Mouse (Mus musculus): ENCODE results near the gene Atg7.

Atg7 gene

DNA sequence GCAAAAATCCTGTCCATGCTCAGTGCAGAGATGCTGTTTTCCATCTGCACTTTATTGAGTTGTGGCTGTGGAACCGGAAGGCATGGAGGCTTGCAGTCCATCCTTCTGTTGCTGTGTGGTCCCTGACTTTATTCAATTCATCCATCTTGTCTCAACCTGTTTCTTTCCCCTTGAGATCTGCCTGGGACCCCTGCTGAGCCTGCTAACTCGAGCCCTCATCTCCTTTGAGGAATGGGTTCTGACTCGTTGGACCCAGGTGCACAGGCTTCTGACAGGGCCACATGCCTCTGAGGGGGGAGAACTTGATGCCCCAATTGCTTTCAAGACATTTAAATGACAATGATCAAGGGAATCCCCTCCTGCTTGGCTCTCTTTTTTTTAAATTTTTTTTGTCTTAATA is 143.6 kb downstream of the Atg7 start:
- DNase-seq (ENCODE audit: low spot score) = no peak

DNA sequence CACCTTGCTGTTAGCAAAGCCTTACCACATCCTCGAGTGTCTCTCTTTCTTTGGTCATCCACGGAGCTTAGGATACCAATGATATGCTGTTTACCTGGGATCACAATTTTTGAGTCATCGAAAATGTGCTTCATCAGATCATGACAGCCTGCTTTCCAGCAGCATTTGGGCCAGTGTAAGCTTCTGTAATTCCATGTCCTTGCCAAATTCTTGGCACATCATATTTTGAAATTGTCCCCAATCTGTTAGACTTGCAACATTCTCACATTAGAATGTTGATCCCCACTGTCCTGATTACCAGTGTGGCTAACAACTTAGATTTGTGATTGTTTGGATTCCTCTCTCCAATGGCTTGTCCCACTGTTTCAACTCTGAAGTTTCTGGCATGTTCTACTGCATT is 144.7 kb downstream of the Atg7 start:
- no peak for DNase-seq (ENCODE audit: low spot score)

DNA sequence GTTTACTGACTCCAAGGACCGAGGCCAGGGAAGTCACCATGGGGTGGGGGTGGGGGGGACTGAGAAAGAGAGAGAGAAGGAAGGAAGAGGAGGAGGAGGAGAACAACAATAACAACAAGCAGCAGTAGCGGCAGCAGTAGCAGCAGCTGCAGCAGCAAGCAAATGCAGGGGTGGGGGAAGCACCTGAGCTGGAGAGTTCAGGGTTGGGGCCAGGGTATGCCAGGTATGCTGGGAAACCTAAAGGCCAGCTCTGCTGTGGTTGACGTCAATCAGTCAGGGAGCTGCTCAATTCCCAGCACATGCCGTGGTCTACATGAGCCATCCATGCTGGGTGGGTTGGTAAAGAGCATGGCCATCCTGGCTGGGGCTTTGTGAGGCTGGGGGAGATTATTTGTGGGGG is 145.8 kb downstream of the Atg7 start:
- no peak for DNase-seq (ENCODE audit: low spot score)

DNA sequence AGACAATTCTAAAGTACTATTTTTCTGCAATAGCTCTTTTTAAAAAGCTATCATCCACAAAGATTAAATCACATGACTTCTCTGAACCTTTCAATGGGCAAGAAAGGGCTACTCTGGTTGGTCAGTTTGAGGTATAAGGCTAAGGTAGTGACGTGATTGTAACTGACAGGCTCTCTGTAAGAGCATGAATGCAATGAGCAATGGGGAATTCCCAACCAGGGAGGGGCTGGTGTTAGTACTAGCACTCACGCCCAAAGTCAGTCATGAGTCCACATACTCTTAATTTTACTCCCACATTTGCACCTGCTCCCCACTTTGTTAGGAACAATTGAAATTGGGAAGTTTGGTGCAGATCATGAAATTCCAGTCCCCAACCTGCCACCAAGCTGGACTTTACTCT is 147.2 kb downstream of the Atg7 start:
- no peak for DNase-seq (ENCODE audit: low spot score)

DNA sequence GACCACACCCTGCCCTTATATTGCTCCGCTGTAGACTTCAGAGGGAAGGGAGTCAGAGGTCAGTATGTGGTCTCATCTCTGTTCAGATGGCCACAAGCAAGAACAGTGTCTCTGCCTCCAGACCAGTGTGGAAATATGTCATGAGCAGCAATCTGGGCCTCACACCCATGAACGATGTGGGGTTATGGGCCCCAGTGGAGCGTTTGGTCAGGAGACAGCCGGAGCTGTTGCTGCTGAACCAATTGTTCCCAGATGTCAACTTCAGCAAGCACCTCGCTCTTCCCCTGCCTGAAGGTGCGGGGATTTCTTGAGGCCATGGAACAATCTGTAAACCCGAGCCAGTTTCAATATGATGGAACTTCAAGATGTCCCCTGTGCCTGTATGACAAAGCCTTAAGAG is 148.0 kb downstream of the Atg7 start:
- no peak for DNase-seq (ENCODE audit: low spot score)

DNA sequence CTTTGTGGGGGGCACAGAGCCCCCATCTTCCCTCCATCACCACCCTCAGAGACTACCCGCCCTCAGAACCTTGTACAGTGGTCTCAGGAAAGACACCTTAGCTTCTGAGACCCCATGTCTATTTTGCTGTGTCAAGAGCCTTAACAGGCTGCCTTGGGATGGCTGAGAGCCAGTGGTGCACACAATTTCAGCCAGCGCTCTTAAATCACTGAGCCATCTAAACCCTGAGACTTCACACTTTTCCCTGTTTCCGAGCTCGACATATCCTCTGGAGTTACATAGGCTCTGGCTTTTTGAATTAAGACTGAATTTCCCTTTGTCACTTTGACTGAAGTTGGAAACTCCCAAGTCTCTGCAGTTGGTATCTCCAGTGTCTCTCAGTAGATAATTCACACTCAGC is 148.9 kb downstream of the Atg7 start:
- no peak for DNase-seq (ENCODE audit: low spot score)

DNA sequence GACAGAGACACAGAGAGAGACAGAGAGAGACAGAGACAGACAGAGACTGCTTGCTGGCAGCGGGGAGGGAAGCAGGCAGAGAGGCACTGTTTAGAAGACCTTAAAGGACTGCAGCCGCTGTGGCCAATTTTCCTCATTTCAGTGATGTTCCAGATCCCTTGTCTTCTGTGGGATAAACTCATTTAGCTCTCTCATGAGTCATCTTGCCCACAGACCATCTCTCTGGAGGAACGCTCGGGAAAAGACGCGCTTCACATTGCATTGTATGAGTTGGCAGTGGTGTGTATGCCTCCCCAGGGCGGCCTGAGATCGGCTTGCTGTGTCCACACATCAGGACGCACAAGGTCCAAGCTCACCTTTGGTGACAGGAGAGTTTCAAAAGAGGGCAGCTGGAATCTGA is 151.8 kb downstream of the Atg7 start:
- DNase-seq (ENCODE audit: low spot score) = no peak

DNA sequence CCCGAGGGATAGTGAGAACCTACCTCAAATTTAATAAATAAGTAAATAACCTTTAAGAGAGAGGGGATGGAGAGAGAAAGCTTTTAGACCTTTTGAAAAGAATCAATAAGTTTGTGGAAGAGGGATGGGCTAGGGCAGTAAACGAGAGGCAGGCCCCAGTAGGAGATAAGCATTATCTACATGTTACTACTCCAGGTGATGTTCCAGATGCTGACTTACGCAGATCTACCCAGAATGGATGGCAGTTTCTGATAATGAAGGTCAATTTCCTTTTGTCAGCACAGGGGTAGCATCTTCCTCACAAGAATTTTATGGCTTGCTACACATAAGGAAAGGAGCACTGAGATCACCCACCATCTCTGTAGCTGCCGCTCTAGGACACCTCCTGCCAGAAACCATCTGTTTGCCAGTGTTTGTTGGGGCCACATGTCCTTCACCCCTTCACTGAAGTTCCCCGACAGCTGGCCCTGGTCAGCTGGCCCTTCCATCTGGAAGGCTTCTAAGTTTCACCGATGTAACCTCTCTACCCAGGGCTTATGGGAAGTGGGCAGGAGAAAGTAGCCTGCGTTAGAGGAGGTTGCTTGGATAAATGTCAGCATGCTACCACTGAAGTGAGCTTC is 152.9 kb downstream of the Atg7 start:
- no peak for DNase-seq (ENCODE audit: low spot score)

DNA sequence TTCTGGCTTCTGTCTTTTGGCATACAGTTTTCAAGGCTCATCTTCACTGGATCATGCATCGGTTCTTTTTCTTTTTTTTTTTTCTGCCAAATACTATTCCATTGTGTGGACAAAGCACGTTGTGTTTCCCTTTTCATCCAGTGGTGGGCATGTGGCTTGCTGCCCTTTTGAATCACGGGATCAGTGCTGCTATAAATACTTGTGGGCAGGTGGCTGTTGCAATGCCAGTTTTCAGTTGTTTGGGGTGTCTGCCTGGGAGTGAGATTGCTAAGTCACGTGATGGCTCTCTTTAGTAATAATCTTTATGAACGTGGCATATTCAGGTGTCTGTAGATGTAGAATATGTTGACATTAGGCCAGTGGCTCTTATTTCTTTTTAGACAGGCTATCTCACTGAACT is 155.0 kb downstream of the Atg7 start:
- DNase-seq (ENCODE audit: low spot score) = no peak

DNA sequence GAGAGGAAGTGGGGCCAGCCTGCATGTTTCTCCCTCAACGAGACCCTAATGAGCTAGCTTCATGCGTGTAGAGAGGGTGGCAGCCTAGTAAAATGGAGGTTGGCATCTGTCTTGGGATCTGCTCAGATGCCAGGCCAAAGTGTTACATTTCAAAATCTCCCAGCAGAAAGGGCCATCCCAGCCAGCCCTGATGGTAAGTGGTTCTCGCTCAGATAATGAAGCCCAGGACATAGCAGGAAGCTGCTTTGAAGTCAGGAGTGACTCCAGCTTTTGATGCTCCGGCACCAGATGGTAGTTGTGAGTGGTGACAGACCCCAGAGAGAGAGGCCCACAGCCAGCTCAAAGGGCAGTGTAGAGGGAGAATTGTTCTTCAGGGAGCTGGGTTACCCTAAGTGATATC is 155.8 kb downstream of the Atg7 start:
- no peak for DNase-seq (ENCODE audit: low spot score)

DNA sequence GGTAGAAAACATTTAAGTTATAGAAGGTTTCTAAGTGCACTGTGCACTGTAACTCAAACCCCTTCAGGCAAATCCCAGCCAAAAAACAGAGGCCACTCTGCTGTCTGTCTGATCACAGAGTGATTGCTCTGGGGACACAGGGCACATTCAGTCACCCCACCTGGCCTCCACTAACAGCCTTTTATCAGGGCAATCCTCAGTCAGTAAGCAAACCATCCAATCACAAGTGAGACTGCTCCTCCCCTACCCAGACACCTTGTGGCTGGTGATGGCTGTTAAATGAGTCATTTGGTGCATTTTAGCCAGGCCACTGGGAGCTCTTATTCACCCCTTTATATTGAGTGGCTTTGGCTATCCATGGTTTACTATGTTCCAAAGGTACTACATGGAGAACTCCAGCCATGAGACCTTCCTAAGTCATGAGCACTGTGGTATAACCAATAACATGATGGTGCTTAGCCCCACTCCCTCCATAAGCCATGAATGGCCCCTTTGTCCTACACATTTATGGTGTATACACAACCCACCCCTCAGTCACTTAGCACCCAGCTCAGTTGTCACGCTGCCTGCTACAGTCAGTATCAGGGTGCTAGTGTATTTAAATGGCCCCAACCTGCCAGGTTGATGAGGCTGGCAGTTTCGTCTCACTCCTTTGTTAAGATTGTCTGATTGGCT is 157.5 kb downstream of the Atg7 start:
- no peak for DNase-seq (ENCODE audit: low spot score)

DNA sequence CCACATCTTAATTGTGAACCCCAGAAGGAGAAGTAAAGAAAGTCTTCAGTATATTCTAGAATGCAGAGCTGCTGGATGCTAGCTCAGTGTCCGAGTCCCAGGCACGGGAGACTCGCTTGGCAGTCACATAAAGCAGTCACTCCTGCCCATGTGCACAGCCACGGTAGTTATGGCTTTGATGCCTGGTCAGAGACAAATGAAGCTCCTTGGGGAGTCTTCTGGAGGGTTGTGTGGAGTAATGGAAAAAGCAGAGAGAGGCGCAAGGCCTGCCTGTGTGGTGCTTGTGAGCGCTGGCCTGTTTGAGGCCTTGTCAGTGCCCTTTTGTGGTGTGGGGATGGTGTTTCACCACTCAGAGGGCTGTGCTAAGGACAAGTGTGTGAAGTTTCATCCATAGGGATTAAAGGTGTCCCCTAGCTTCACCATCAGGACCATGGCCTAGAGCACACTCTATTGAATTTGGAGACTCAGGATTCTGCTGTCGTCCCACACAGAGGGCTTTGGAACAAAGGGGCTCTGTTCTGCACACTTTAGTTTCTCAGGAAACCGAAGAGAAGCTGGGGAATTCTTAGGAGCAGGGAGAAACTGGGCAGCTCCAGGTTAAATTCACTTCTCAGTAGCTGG is 161.1 kb downstream of the Atg7 start:
- peak; percentile 33 for DNase-seq (ENCODE audit: low spot score)

DNA sequence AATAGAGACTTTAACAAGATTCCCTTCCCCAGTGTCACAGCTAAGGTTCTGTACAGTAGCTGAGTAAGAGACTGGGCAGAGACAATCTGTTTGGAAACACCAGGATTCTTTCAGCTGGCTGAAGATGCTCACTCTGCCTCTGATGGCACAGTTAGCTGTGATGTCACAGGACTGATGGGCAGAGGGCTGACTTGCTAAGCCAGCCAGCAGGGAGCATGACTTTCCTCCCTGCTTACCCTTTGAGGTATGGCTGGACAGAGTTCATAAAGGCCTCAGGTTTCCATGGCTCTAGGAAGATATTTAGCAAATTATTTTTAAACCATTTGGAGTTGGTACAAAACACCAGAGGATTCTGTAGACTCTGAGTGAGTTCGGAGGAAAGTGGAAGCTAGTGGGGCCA is 162.0 kb downstream of the Atg7 start:
- no peak for DNase-seq (ENCODE audit: low spot score)

DNA sequence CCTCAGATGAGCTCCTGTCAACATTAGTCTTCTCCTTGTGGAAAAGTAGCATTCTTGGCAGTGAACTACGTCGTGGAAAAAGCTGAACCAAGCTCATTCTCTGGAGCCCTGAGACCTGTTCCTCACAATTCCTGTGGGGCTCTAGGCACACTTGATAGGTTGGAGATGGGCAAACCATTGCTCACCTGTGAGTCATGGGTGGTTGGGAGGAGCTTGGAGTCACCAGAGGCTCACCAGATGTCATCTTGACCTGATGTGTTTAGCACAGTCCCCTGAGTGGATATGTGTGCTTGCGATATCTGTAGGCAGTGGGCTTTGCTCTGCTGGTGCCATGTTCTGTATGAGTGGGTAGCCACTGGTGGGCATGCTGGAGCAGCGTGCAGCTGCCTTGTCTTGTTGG is 163.0 kb downstream of the Atg7 start:
- no peak for DNase-seq (ENCODE audit: low spot score)

DNA sequence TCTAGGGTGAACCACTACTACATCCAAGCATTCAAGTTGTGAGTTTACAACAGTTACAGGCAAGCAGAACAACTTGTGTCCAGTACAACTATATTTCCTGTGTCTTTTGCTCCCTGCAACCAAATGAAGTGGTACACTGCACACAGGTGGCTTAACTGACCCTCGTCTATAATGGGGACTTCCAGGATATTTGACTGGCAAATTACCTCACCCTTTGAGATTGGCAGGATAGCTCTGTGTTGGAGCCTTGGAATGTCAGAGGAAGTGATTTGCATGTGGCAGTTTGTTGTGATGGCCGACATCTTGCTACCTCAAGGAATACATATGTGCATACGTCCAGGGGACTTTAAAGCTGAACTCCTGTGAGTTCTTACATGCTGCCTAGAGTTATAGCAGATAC is 164.6 kb downstream of the Atg7 start:
- no peak for DNase-seq (ENCODE audit: low spot score)

DNA sequence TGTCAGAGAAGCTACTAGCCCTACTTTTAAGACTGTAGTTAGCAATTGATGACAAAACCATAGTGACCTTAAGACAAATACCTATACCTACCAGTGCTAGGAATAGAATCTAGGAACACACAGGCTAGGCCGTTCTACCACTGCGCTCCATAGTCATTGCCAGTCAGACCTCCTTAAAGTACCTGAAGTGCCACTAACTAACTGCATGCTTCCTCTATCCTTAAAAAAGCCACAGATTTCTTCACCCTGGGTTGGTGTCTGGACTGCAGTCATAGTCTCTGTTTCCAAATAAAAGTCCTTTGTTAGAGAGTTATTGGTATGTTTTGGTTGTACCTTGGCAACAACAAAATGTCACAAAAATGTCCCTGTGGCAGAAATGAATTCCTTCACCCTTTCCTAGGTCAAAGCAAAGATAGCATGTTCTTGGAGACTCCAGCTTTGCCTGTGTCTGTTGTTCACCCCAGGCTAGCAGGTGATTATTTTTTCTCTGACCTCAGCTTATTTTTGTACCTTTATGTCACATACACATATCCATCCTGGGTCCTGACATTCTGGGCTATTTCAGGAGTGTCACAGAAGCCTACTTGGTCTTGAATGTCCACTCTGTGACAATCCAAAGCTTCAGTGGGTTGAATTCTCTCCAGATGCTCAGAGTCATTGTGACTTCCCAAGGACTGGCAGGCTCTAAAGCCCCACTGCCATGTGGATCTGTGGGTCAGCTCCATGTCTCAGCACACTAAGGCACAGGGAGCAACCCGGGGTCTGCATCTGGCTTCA is 165.9 kb downstream of the Atg7 start:
- no peak for DNase-seq (ENCODE audit: low spot score)

DNA sequence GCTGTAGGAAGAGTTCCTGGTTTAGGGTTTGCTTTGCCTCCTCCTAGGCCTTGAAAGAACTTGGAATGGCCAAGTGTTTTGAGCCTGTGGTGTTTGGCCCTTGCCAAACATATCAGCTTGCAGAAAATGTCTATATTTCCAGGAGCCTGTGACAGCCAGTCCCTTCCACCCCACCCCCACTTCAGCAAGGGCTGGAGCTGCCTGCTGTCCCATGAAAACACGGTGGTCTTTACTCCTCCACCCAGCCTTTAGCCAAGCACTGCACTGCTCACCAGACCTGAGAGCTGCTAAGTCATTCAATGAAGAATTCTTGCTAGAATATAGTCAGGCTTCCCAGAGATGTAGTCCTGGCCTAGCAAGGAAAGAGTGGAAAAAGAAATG is 166.5 kb downstream of the Atg7 start:
- DNase-seq (ENCODE audit: low spot score) = no peak

DNA sequence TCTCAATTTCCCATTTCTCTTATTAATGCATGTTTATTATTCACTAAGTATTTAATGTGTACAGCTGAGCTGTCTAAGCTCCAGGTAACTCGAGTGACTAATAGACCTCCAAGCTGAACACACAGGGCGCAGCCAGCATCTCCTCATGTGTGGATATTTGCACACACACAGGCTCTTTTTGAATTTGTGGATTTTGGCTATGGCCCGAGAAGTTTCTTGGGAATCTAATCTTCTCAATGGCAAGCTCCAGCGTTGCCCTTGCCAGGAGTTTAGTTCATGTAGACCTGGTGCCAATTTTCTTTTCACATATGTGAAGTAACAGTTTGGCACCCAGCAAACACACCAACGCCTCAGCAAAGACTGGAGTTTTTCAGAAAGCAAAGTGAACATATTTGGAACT is 169.4 kb downstream of the Atg7 start:
- DNase-seq (ENCODE audit: low spot score) = no peak

DNA sequence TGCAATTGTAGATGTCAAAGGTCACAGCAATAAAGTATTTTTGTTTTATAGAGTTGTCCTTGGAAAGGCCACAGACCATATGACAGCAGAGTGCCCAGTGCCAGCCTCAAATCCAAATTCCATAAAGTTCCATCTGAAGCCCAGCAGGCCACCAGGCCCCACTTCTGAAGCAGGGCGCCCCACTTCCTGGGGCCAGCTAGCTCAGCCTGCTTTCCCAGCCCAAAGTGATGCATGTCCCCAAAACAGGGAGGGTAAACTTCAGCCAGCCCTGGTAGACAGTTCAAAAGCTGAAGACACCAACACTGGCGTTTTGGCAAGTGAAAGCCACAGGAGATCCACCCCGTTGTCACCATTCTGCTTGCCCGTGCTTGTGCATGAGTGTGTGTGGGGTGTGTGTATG is 169.9 kb downstream of the Atg7 start:
- no peak for DNase-seq (ENCODE audit: low spot score)

DNA sequence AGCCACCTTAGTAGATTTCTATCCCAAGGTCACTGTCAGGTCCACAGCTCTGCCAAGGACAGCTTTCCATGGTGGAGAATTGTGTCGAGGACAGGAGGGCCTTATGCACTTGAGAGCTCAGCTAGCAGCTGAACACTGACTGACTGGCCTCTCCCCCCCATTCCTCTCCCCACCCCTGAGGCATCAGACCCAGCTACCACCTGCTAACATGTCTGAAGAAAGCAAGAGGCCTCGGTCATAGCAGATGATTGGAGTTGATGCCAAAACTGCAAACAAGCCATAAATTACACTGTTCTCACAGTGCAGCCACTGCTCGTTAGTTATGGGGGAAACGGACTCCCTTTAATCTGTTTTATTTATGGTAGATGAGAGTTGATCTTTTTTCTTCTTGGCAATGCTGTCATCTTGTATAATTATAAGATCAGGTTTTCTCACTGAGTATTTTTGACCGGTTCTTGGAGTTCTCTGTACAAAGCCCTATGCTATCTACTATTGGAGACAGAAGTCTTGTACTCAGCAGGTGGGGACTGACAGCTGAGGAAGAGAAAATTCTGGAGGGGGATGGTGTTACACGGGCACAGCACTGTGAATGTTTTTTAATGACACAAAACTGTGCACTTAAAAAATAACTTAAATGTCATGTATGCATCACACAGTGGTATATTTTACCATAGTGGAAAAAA is 171.4 kb downstream of the Atg7 start:
- no peak for DNase-seq (ENCODE audit: low spot score)

DNA sequence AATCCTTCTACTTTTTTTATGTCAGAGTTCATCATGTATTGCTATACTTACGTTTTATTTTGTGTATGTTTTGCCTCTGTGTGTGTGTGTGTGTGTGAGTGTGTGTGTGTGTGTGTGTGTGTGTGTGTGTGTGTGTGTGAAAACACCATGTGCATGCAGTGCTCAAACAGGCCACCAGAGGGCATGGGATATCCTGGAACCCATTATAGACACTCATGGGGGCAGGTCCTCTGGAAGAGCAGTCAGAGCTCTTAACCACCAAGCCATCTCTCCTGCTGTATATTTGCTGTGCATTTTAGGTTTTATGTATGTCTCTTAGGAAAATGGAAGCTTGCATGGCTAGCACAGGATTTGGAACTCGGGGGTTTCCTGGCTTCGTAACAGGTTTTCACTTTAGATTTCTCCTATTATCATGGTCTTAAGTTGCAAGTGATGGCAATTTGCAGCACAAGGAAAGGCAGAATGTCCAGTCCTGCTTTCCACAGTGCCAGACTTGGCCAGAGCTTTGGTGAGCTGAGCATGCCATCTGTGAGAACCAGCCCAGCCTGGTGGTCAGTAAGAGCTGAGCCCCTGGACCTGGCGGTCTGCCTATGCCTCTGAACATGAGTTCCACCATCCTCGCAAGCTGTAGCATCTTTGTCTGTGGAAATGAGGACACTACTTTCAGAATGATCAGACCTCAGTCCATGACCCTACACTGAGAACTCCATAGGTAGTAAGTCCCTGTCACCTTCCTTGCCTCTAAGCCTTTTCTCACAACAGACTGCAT is 172.2 kb downstream of the Atg7 start:
- DNase-seq (ENCODE audit: low spot score) = peak; percentile 30

DNA sequence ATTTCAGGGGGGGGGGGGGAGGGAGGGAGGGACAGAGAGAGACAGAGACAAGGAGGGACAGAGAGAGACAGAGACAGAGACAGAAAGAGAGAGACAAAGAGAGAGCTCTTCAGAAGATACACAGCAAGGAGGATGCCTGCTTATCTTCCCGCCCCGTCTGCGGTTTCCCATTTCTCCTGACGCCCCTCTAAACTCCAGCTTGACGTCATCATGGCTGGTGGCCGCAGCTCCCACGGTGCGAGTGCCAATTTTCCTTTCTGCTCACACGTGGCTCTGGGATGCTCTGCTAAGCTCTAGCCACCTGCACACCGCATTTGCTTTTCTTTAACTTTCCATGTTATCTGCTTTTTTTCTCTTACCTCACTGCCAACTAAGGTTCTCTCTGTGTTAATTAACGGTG is 175.1 kb downstream of the Atg7 start:
- DNase-seq (ENCODE audit: low spot score) = no peak

Data from embryo, embryonic 10.5 days (tissue).